Mouse (Mus musculus) thymus, postnatal 36 days (tissue): Measurements from ENCODE around the gene Il25.
"Not testable (repeated sequence)": the region's sequence is repeated elsewhere in the genome, so short reads cannot be mapped to it uniquely, and the experiment has no call there.

Experiments used
- DNase-seq, 2 experiments: peaks; one replicate each; pipeline ENCODE4 v3.0.0; 2022; ENCODE audit warnings: mixed read lengths in 2 of 2

Il25 gene

GRCm38 (mm10) chr14:54956533-54956932 is 24.0 kb downstream of the Il25 start:
- DNase-seq: no peak

GRCm38 (mm10) chr14:54958503-54958902 is 26.0 kb downstream of the Il25 start:
- no peak for DNase-seq

GRCm38 (mm10) chr14:54959197-54959596 is 26.7 kb downstream of the Il25 start:
- DNase-seq: no peak

- not testable (repeated sequence) for DNase-seq
Measured at GRCm38 (mm10) chr14:54959853-54960613, 27.5 kb downstream of the Il25 start.

GRCm38 (mm10) chr14:54960769-54961168 is 28.3 kb downstream of the Il25 start:
- peak; percentile 13 to 19 for DNase-seq

GRCm38 (mm10) chr14:54961487-54961886 is 29.0 kb downstream of the Il25 start:
- no peak for DNase-seq

GRCm38 (mm10) chr14:54962714-54963113 is 30.2 kb downstream of the Il25 start:
- DNase-seq: no peak

- no peak for DNase-seq
Measured at GRCm38 (mm10) chr14:54963727-54964126, 31.2 kb downstream of the Il25 start.

GRCm38 (mm10) chr14:54965044-54965443 is 32.5 kb downstream of the Il25 start:
- no peak for DNase-seq

GRCm38 (mm10) chr14:54965631-54966030 is 33.1 kb downstream of the Il25 start:
- DNase-seq: no peak

GRCm38 (mm10) chr14:54966320-54966977 is 34.0 kb downstream of the Il25 start, which contains the start of gene Myh6:
TSS of gene Myh6 (minus strand) at chr14:54966927.
- DNase-seq: no peak

GRCm38 (mm10) chr14:54967874-54968273 is 35.4 kb downstream of the Il25 start:
- no peak for DNase-seq

- DNase-seq: no peak
Measured at GRCm38 (mm10) chr14:54968344-54968743, 35.8 kb downstream of the Il25 start.

- DNase-seq: not testable (repeated sequence)
Measured at GRCm38 (mm10) chr14:54972786-54973185, 40.3 kb downstream of the Il25 start.

- DNase-seq: no peak
Measured at GRCm38 (mm10) chr14:54974068-54974791, 41.7 kb downstream of the Il25 start.

GRCm38 (mm10) chr14:54976633-54977032 is 44.1 kb downstream of the Il25 start, which contains the start of gene Gm17428:
TSS of gene Gm17428 (plus strand) at chr14:54976933.
- no peak for DNase-seq

- no peak for DNase-seq
Measured at GRCm38 (mm10) chr14:54978664-54979063, 46.2 kb downstream of the Il25 start.

- DNase-seq: no peak
Measured at GRCm38 (mm10) chr14:54981934-54982333, 49.4 kb downstream of the Il25 start.
